ENCODE assay signal across 9 mouse cellular contexts in genomic region chr15:84412409-84412808, GRCm38 (mm10). TPM values are rescaled to one million over a fixed set of nuclear protein-coding genes. Genes with fewer than 3 reads are reported as not detected.
DNase-seq lines count a peak whose midpoint lies in the region; ATAC-seq and TF ChIP-seq lines count a peak whose summit lies in the region.
"Had no signal": no experiment of that assay in that cellular context is flagged by ENCODE, and none has a peak within 500 bp of the region (broad histone marks: within the 10 kb centered on the region; RNA-seq: fewer than 3 reads in every experiment).

No protein-coding gene starts in this region.

- H3K27ac ChIP-seq in midbrain, embryonic 14.5 days (replicated peaks; ENCODE audit: low read depth, low read length), result no peak overlapping the region
- no peak overlapping the region for H3K27ac ChIP-seq in midbrain, postnatal 0 days (ENCODE audit: low read depth, low read length)
- H3K27ac ChIP-seq in gastrocnemius, adult 2 months, result peak overlapping the region; percentile 89
- no peak overlapping the region for H3K27ac ChIP-seq in kidney, embryonic 15.5 days
- H3K27ac ChIP-seq: limb, embryonic 12.5 days had no signal

- no peak for TF ChIP-seq CTCF in midbrain, postnatal 0 days (IDR thresholded peaks at IDR 0.05)
- TF ChIP-seq CTCF in gastrocnemius, adult 2 months (IDR thresholded peaks at IDR 0.05), result no peak
- no peak for TF ChIP-seq CTCF in lung, adult 2 months (IDR thresholded peaks at IDR 0.05; ENCODE audit: insufficient read depth, low read length)

- no peak for ATAC-seq in midbrain, embryonic 14.5 days (ENCODE audit: low FRiP score, low TSS enrichment)
- ATAC-seq in midbrain, postnatal 0 days (ENCODE audit: low FRiP score), result no peak
- ATAC-seq in kidney, embryonic 15.5 days (replicated peaks; ENCODE audit: low FRiP score), result peak; percentile 52; the same call in 1 of the 2 replicates

- no peaks in the 10 kb centered on the region for H3K9me3 ChIP-seq in midbrain, embryonic 14.5 days (ENCODE audit: control insufficient read depth, low read length)
- no peaks in the 10 kb centered on the region for H3K9me3 ChIP-seq in midbrain, postnatal 0 days (ENCODE audit: low read length)
- no peaks in the 10 kb centered on the region for H3K9me3 ChIP-seq in kidney, embryonic 15.5 days (replicated peaks)
- H3K9me3 ChIP-seq: limb, embryonic 12.5 days had no signal

- no peak overlapping the region for H3K4me2 ChIP-seq in midbrain, embryonic 14.5 days (ENCODE audit: low read length)
- H3K4me2 ChIP-seq in midbrain, postnatal 0 days (ENCODE audit: low read depth, low read length, poor library complexity, severe bottlenecking), result no peak overlapping the region
- H3K4me2 ChIP-seq in kidney, embryonic 15.5 days, result no peak overlapping the region
- H3K4me2 ChIP-seq: limb, embryonic 12.5 days had no signal

- no peak overlapping the region for H3K4me3 ChIP-seq in midbrain, embryonic 14.5 days (replicated peaks; ENCODE audit: low read depth, low read length)
- no peak overlapping the region for H3K4me3 ChIP-seq in midbrain, postnatal 0 days (ENCODE audit: low read depth, low read length)
- peak overlapping the region; percentile 68 for H3K4me3 ChIP-seq in gastrocnemius, adult 2 months
- no peak overlapping the region for H3K4me3 ChIP-seq in kidney, embryonic 15.5 days (replicated peaks)
- no peak overlapping the region for H3K4me3 ChIP-seq in lung, adult 2 months (replicated peaks; ENCODE audit: extremely low read depth, low read depth, low read length)
- H3K4me3 ChIP-seq: limb, embryonic 12.5 days had no signal

- no peaks in the 10 kb centered on the region for H3K36me3 ChIP-seq in midbrain, embryonic 14.5 days (ENCODE audit: control insufficient read depth, insufficient read depth, low read length)
- H3K36me3 ChIP-seq in midbrain, postnatal 0 days (ENCODE audit: insufficient read depth, low read length), result no peaks in the 10 kb centered on the region
- no peaks in the 10 kb centered on the region for H3K36me3 ChIP-seq in kidney, embryonic 15.5 days
- H3K36me3 ChIP-seq: limb, embryonic 12.5 days had no signal

- no peak for TF ChIP-seq POLR2A in lung, adult 2 months (IDR thresholded peaks at IDR 0.05; ENCODE audit: borderline replicate concordance, extremely low read depth, low read depth, low read length)

- intact Hi-C loops in gastrocnemius, adult 2 months (cut with DNase I), result no loop called here

- no peak overlapping the region for H3K9ac ChIP-seq in midbrain, embryonic 14.5 days (replicated peaks; ENCODE audit: low read length)
- H3K9ac ChIP-seq in midbrain, postnatal 0 days (replicated peaks; ENCODE audit: low read length, poor library complexity, severe bottlenecking), result no peak overlapping the region
- H3K9ac ChIP-seq in kidney, embryonic 15.5 days, result no peak overlapping the region
- H3K9ac ChIP-seq: limb, embryonic 12.5 days had no signal

- DNase-seq in midbrain, embryonic 14.5 days, result peak; percentile 59
- DNase-seq in midbrain, postnatal 0 days (ENCODE audit: low spot score), result no peak
- peak; percentile 84 for DNase-seq in adrenal gland, adult 8-10 months
- DNase-seq in gastrocnemius, adult 2 months, result peak; percentile 85
- DNase-seq in lung, adult 2 months, result peak; percentile 49
- peak; percentile 20 to 39 for DNase-seq in spleen, postnatal 36 days (ENCODE audit: low spot score in 2 of 2)
- DNase-seq in cerebellum, postnatal 4 days (ENCODE audit: low spot score in 2 of 2), result no peak

- peaks cover 41% of the 10 kb centered on the region for H3K4me1 ChIP-seq in midbrain, embryonic 14.5 days (ENCODE audit: control insufficient read depth, insufficient read depth, low read length)
- peaks cover 4% of the 10 kb centered on the region; the same call in 1 of the 2 replicates for H3K4me1 ChIP-seq in midbrain, postnatal 0 days (ENCODE audit: insufficient read depth, low read length)
- peaks cover 5% of the 10 kb centered on the region for H3K4me1 ChIP-seq in kidney, embryonic 15.5 days
- no peaks in the 10 kb centered on the region; the same call in 1 of the 2 replicates for H3K4me1 ChIP-seq in lung, adult 2 months (ENCODE audit: control insufficient read depth, insufficient read depth, low read length)

- WGBS in midbrain, embryonic 14.5 days, result 24% methylated on average over 6 of the region's 6 CpGs
- WGBS in midbrain, postnatal 0 days, result 28% methylated on average over 6 of the region's 6 CpGs
- 13% methylated on average over 6 of the region's 6 CpGs for WGBS in kidney, embryonic 15.5 days
- 13% methylated on average over 6 of the region's 6 CpGs for WGBS in lung, adult 2 months

- H3K27me3 ChIP-seq in midbrain, embryonic 14.5 days (ENCODE audit: control insufficient read depth, insufficient read depth, low read length), result no peaks in the 10 kb centered on the region
- 0 out of 2 replicates have a peak, but pooled peaks cover 4% of the 10 kb centered on the region for H3K27me3 ChIP-seq in midbrain, postnatal 0 days (ENCODE audit: insufficient read depth, low read length)
- H3K27me3 ChIP-seq in kidney, embryonic 15.5 days, result no peaks in the 10 kb centered on the region
- H3K27me3 ChIP-seq: limb, embryonic 12.5 days had no signal

RNA-seq across cellular contexts. Expression of gene Shisal1, which starts 34.5 kb away (rescaled TPM):
- 16.4 and 18.0 TPM in 2 replicates for polyA plus RNA-seq in midbrain, embryonic 14.5 days (2014; fragmentation: Nextera tagmentation; extraction: Ambion mirVana)
- total RNA-seq in midbrain, postnatal 0 days (2014; rRNA removed), result 50.0 and 73.5 TPM in 2 replicates
- 18.1 and 20.4 TPM in 2 replicates for polyA plus RNA-seq in midbrain, postnatal 0 days (2015; fragmentation: Nextera tagmentation; extraction: Ambion mirVana)
- 1 to 10 TPM; 1.4 to 3.1 (median 2.2) TPM for total RNA-seq in adrenal gland, adult 8-10 months (2022)
- under 1 TPM; 0.23 to 0.56 TPM for total RNA-seq in gastrocnemius, adult 2 months (2021)
- 2.5 and 2.6 TPM in 2 replicates for polyA plus RNA-seq in kidney, embryonic 15.5 days (2015; fragmentation: Nextera tagmentation; extraction: Ambion mirVana)
- 6.2 and 9.4 TPM in 2 replicates for polyA plus RNA-seq in lung, adult 2 months (2012; rRNA removed)

Comparison
In these comparisons a context has a peak if more than half of its experiments do, and no peak if none do; other contexts are left out.
1. DNase-seq: peak in midbrain, embryonic 14.5 days (single experiment), adrenal gland, adult 8-10 months (single experiment), gastrocnemius, adult 2 months (single experiment), lung, adult 2 months (single experiment) and spleen, postnatal 36 days (2 of 2); none in midbrain, postnatal 0 days (single experiment) and cerebellum, postnatal 4 days (0 of 2).